Mouse (Mus musculus): Measurements from ENCODE around the gene Sppl3.
"Not testable (repeated sequence)": the region's sequence is repeated elsewhere in the genome, so short reads cannot be mapped to it uniquely, and the experiment has no call there.

Gene Sppl3

DNA sequence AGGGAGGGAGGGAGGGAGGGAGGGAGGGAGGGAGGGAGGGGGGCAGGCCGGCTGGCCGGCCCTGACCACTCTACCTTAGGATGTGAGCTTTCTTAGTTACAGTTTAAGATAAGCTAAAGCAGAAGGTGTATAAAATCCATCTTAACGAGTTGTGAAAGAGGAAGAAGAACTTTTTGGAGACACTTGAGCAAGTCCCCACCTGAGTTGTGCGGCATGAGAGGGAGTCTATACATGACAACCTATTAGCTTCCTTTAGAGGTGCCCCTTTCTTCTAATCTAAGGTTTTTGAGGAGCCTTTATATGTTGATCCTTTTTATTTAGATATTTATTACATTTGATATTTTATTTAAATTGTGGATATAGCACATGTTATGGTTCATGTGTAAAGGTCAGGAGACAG, 32.7 kb downstream of the Sppl3 start:
- DNase-seq: no peak

DNA sequence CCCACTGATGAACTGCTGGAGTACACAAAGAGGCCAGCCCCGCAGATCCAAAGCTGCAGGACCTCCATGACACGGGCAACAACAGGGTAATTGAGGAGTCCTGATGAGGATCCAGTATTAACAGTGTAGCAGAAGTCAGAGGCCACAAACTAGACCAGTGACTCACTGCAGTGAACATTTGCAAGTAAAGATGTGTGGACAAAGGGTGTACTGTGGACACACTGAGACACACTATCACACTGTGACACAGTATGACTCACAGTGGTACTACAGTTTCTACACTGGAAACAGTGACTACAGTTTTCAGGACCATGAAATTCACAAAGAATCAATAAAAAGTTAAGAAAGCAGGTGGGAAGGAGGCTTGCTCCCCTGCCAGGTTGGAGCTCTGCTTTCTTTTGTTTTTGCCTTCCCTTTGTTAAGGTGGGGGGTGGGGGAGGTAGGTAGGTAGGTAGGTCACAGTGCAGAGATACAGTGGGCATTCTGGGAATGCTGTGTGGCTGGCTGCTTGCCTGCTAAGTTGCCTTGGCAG, 34.3 kb downstream of the Sppl3 start:
- DNase-seq: no peak

DNA sequence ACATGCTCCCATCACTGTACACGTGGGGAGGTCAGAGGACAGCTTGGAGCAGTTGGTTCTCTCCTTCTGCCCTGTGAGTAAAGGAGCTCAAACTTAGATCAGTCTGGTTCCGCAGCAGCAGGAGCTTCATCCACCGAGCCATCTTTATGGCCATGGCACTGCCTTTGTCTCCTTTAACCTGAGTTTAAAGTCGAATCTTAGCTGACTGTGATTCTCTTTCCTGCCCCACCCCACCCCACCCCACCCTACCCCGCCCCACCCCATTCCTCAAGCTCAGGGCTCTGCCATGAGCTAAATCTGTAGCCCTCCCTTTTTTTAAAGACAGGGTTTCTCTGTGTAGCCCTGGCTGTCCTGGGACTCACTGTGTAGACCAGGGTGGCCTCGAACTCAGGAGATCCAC, 38.8 kb downstream of the Sppl3 start:
- no peak for DNase-seq

DNA sequence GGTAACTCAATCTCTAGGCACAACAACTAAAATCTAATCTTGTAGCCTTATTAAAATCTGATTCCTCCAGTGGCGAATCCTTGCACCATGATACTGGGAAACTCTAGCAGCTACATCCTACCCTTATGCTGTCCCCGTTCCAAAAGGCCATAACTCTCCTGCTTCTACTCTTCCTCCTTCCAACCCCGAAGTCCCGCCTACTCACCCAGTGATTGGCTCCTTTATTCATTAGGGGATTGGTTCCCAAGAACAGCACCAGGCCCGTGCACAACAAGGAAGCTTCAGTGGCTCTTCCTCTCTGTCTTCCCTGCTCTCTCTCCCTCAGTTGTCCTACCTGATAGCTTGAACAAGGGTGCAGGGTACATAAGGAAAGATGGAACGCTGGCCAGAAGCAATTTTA, 39.8 kb downstream of the Sppl3 start:
- DNase-seq: no peak

DNA sequence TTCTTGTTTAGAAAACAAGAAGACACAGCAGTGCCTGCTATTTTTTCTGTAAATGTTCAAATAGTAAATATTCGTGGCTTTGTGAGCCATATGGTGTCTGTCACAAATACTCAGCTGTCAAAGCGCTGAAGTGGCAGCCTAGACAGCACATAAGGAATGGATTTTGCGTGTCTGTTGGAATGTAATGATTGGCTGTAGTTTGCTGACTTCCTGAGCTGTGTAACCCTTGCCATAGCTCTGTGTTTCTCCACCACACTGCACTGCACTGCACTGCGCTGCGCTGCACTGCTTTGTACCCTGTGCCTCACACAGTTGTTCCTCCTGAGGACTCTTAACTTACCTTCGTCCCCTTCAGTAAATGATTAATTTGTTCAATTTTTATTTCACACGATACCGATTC, 41.6 kb downstream of the Sppl3 start:
- peak in 1 of 2 experiments; percentile 68 for DNase-seq

DNA sequence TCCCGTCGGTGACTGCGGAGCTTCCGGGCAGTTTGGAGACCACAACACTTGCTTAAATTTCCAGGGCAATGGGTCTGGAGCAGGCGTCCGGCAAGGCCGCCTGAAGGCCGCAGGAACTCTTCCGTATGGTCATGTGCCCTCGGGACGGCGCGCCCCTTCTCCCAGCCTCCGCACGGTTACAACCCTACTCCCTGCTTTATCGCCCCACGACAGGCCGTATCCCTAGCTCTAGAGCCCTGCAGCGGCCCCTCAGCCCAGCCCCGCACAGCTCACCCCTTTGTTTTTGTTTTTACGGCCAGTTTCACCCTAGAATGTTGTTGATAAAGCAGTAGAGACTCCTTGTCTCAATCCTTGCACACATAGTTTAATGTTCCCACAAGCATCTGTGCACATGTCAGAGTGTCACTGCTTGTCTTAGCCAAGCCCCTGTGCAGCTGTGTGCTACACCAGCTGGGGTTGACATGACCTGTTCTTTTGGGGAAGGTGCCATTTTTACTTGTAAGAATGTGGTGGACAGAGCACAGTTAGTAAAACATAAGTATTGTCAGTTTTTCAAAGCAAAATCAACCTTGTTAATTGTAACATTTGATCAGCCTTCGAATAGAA, 43.0 kb downstream of the Sppl3 start:
- DNase-seq: no peak

DNA sequence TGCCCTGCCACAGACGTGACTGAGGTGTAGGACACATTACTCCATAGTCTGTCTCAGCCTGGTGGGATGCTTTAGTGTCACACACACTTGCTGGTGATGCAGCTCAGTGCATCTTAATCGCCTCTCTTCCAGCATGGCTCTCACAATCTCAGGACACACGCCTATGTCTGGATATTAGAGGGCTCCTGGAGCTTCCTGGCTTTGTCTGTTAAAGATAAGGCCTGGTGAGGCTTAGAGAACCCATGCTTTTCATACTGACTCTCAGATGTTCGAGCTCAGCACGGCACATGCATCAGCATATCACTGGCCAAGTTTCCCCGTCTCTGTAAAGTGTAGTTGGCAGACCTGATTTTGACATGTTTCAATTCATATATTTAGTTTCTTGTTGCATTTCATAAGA, 44.5 kb downstream of the Sppl3 start:
- DNase-seq: no peak

DNA sequence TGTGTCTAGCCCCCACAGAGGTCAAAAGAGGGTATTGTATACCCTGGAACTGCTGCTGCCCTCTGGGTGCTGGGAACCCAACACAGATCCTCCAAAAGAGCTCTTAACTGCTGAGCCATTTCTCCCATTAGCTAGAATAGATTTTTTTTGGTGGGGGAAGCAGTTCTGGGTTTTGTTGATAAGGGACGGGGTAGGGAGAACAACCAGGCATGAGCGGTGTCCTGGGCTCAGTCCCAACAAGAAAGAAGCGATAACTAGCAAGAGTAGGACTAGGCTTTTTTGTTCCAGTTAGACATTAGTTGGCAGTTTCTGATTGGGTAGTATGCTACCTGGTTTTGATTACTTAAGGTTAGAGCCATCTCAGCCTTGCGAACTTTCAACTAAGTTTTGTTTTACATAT, 46.2 kb downstream of the Sppl3 start:
- DNase-seq: no peak

DNA sequence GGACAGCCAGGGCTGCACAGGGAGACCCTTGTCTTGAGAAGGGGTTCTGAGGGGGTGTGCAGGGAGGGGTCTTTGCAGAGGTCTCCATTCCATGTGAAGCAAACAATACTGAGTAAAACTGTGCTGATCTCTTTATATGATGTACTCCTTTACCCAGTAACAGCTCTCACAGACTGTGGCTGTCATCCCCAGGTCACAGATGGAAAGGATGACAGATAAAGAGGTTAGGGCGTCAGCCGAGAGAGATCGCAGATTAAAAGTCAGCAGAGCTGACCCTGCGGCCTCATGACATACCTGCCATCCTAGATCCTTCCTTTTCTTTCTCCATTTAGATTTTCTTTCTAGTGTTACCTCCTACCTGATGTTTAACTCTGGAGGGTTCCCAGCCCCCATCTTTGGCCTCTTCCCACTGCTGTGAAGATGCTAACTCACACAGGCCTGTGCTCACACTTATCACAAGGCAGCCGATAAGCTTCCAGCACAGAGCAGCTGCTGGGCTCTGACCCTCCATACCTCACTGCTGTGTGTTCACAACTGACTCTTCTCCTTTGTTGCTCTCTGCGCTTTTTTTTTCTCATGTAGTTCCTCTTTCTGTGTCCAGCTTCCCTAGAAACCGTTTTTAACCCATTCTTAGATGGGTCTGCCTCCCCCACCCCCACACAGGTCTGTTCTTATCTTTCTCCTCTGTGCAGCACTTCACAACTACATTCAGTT, 47.8 kb downstream of the Sppl3 start:
- DNase-seq: no peak

DNA sequence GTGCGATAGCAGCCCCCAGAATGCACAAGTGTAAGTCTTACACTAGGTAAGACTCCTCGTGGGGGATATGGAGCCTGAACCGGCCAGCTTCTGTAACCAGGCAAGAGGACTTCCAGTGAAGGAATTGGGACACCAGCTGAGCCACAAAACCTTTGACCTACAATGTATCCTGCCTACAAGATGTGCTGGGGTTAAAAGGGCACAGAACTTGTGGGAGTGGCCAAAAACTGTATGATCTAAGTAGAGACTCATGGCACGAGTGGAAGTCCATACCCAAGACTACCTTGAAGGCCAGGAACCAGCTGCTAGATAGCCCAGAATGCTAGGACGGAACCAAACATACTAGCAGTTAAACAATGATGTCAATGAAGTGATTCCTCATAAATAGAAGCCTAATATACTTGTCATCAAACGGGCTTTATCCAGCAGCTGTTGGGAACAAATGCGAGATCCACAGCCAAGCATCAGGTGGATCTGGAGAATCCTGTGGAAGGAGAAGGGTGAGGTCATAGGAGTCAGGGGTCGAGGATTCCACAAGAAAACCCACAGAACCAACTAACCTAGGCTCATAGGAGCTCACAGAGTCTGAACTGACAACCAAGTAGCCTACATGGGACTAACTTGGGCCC, 49.2 kb downstream of the Sppl3 start:
- DNase-seq: no peak

DNA sequence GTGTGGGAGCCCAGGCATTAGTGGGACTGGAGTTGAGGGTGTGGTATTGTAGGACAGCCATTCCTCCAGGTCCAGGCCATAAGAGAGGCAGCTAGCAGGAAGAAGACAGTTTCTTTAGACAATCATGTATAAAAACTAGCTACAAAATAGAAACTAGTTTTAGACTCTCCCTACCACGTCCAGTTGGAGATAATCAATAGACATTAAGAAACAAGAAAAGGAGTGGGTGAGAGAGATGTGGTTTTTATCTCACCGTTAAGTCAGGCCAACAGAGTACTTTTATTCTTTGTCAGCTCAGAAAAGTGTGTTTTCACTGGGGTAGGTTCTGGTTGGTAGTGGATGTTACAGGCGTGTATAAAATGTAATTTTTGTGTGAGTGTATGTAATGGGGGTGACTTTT, 50.0 kb downstream of the Sppl3 start:
- DNase-seq: no peak

DNA sequence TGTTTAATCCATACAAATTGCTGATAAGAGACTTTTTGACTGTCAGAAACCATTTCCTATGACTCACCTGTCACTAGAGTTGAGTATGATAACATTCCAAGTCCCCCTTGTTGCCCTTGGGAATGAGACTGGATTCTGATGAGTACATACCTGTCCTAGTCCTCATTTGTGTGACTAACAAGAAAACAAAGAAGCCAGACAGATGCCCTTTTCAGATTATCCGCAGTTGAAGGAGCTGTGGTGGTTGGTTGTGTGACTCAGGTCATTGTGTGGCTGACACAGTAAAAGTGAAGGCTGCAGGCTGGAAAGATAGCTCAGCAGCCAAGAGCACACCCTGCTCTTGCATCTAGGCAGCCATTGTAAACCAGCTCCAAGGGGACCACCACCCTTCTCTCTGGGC, 51.6 kb downstream of the Sppl3 start:
- no peak for DNase-seq

DNA sequence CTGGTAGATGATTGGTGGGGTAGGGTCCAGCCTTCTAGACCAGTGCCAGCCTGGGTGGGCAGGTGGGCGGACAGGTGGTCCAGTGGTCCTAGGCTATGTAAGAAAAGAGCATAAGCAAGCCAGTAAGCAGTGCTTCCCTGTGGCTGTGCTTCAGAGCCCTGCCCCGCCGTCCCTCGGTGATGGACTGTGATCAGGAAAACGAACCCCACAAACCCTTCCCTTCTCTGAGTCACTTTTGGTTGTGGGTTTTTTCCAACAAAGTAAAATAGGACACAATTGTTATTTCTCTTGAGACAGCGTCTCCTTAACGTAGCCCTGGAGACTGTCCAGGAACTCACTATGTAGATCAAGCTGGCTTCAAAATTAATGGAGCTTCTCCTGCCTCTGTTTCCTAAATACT, 52.5 kb downstream of the Sppl3 start:
- no peak for DNase-seq

DNA sequence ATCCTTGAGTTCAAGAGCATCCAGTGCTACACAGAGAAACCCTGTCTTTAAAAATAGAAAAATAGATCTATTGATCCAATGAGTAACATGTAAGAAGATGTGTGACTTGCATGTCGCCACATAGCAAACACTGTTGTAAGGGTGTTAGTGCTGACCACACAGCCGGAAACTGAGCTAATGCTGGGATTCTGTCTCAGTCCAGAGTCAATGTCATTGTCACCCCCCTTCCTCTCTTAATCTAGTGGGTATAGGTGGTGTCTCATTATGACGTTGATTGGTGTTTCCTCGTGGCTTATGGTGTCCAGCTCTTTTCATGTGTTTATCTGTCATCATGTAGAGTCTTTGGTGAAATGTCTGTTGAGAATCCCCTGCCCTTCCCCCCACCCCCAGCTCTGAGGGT, 55.3 kb downstream of the Sppl3 start:
- no peak for DNase-seq

DNA sequence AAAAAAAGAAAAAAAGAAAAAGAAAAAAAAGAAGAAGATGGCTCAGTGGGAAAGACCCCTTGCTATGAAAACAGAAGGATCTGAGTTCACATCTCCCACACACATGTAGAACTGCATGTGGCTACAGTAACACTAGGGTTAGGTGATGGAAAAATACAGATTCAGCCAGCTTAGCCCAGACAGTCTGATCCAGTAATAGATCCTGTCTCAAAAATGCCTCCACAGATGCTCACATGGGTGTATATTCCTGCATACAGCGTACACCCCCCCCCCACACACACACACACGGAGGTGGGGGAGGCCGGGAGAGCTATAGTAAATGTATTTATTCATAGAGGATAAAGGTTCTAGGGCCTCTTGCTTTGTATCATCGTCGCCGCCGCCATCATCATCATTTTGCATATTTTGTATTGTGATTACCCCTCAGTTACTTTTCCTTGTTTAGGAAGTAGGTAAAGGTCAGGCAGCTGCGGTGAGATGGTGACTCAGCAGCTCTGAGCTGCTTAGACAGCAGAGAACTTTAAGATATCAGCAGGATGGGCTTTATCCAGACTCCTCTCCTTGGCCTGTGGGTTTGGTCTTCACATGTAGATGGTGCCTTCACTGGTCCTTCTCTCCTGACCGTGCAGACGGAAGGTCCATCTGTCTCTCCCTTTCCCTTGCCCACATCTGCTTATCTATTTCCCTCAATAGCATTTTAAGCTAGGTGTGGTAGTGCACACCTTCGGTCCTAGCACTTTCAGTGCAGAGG, 57.9 kb downstream of the Sppl3 start:
- no peak for DNase-seq

DNA sequence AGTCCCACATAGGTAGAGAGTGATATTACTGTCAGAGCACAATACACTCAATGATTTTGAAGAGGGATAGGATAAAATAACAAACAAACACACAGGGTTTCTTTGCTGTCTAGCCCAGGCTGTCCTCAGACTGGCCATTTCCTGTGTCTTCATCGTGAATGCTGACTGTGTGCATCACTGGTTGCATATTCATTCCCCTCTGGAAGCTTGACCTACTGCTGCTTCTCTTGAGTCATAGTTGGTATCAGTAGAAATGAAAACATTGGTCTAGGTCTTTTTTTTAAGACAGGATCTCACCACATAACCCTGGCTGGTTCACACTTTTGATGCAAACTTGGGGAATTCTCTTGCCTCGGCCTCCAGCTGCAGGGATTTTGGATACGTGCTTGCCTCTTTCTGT, 58.7 kb downstream of the Sppl3 start:
- no peak for DNase-seq

DNA sequence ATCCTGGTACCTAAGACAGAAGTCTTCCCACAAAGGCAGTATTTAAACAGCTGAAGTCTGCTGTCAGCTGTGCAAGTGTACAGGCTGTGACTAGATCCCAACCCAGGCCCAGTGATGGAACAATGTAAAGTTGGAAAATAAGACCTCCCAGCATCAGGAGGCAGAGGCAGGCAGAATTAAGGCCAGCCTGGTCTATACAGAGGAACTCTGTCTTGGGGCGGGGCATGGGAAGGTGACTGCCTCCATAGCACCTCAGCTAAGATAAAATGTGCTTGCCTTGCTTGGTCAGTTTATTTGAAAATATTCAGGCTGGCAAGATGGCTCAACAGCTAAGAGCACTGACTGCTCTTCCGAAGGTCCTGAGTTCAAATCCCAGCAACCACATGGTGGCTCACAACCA, 59.5 kb downstream of the Sppl3 start:
- no peak for DNase-seq

DNA sequence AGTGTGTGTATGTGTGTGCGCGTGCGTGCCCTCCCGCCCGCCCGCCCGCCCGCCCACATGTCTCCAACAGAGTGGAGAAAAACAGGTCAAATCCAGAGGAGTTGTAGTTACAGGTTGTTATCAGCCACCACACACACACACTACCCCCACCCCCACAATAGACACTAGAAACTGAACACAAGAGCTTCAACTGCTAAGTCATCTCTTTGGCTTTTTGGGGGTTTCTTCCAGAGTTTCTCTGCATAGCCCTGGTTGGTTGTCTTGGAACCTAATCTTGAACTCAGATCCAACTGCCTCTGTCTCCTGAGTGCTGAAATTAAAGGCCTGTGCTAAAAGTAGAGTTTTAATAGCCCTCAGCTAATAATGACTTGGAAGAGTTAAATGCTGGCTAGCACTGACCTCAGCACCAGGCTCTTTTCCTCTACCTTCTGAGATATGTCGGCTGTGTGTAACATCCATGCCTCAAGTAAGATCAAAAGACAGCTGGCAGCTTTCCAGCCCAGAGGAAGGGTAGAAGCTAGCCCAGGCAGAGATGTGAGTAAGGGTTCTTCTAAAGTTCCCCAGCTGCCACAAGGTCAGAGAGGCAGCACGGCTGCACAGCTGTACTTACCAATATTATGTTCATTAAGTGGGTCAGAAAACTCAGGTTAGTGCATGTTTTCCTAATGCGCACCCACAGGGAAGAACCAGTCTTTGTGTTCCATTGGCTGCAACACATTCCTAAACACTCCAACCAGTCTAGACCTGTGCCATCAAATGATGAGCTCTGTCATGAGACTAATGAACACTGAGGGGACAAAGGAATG, 60.4 kb downstream of the Sppl3 start:
- DNase-seq: peak; percentile 47 to 63

DNA sequence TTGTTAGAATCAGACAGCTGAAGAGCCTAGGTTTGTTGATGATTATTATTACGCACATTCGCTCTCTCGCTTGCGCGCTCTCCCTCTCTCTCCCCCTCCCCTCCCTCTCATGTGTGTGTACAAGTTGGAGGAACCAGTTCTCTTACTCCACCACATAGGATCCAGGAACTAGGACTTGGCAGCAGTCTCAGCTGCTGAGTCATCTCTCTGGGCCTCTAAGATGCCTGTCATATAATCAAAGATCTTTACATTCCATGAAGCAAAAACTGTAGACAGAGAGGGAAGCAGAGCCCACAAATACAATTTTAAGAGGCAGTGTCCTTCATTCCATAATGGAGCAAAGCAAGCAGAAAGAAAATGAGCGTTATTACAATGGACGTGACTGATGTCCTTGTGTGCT, 61.2 kb downstream of the Sppl3 start:
- no peak for DNase-seq

DNA sequence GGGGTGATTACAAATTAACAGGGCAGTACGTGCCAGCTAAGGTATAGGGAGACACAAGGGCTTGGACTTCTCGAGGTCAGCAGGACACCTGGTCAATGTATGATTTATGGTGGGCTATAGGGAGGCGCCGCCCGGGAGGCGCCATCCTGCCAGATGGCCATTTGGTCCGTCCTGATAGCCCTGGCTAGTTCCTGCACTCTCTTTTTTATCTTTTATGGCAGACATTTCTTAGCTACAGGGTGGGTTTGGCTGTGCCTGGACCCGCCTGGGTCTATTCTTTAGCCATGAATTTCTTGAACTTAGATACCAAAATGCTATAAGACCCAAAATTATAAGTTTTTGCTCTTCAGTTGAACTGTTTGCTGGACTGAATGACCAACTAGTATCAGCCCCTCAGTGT, 62.4 kb downstream of the Sppl3 start:
- not testable (repeated sequence) for DNase-seq

DNA sequence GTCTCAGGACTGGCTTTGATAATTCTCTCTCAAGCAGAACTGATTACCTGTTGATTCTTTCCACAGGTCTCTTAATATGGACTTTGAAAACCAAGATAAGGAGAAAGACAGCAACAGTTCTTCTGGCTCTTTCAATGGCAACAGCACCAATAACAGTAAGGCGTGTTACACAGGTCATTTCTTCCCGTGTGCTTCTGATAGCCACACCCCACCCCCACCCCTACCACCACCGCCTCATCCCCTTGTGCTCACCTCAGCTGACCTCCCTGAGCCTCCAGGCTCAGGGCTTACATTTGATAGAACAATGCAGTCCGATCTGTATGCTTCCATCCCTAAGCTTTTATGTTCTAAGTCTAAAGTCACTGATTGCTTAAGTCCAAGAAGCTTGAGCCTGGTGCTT, 63.8 kb downstream of the Sppl3 start:
- no peak for DNase-seq

DNA sequence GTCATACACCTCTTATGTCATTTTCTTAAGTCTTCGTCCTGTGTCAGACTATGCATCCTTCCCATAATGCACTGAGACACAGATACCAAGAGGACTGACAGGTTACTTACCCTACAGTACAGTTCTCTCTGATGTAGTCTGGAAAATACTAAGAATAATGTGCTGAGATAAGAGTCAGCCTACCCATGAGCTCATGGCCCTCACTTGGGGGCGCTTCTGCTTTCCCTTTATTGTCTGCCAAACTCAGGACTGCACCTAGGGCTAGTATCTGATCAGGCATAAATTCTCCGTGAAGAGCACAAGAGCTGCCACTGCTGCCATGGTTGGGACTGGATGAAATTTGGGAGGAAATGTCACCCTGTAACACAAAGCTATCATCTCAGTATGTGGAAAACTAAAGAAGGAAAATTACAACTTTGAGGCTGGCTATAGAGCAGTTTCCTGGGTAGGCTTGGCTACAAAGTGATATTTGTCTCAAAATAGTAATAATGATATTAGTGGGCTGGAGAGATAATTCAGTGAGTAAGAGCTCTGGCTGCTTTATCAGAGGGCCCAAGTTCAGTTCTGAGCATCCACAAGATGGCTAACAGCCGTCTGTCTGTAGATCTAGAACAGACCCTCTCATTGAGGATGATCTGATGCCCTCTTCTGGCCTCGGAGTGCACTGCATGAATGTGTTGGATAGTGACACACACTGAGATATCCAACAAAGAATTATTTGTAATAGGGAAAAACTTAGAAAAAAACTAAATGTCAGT, 65.4 kb downstream of the Sppl3 start:
- peak; percentile 67 to 86 for DNase-seq

Data from kidney, postnatal 25 days (tissue).